Mouse (Mus musculus) liver, embryonic 11.5 days (tissue): ENCODE results near the gene Olfr943. TPM values are rescaled to one million over a fixed set of nuclear protein-coding genes. Genes with fewer than 3 reads are reported as not detected.

Experiments
- ATAC-seq: fragments of 200-750 bp; cut with Nextera tagmentation; replicated peaks from 2 replicates; pipeline ENCODE4 v1.8.0; 2017; ENCODE audit warnings: moderate number of reproducible peaks, mild to moderate bottlenecking, moderate TSS enrichment, moderate library complexity; ENCODE audit not compliant: low FRiP score
- DNase-seq: peaks from one replicate; pipeline ENCODE4 v3.0.0-alpha.2; 2017; ENCODE audit warnings: low spot score
- H3K27ac ChIP-seq: fragments of 300-500 bp; sonication (generic); 2 replicates; pipeline ENCODE4 v1.5.1; 2014; ENCODE audit warnings: mild to moderate bottlenecking, low read depth, low read length, control low read depth
- H3K27me3 ChIP-seq: fragments of 300-500 bp; sonication (generic); replicated peaks from 2 replicates; pipeline ENCODE4 v1.6.1; 2014; ENCODE audit warnings: low read length, mixed read lengths; ENCODE audit not compliant: control insufficient read depth, insufficient read depth
- H3K36me3 ChIP-seq: fragments of 300-500 bp; sonication (generic); 2 replicates; pipeline ENCODE4 v1.6.1; 2014; ENCODE audit warnings: mild to moderate bottlenecking, low read length, moderate library complexity, mixed read lengths; ENCODE audit not compliant: control insufficient read depth, insufficient read depth
- H3K4me1 ChIP-seq: fragments of 300-500 bp; sonication (generic); replicated peaks from 2 replicates; pipeline ENCODE4 v1.6.1; 2014; ENCODE audit warnings: low read length, mixed read lengths; ENCODE audit not compliant: control insufficient read depth, insufficient read depth
- H3K4me2 ChIP-seq: fragments of 300-500 bp; sonication (generic); 2 replicates; pipeline ENCODE4 v1.6.1; 2014; ENCODE audit warnings: mild to moderate bottlenecking, control low read depth, moderate library complexity
- H3K4me3 ChIP-seq: fragments of 300-500 bp; sonication (generic); 2 replicates; pipeline ENCODE4 v1.5.1; 2014; ENCODE audit warnings: low read depth, low read length, control low read depth
- H3K9ac ChIP-seq: fragments of 300-500 bp; sonication (generic); 2 replicates; pipeline ENCODE4 v1.6.1; 2014; ENCODE audit warnings: low read depth, low read length, control low read depth
- H3K9me3 ChIP-seq: fragments of 300-500 bp; sonication (generic); 2 replicates; pipeline ENCODE4 v1.6.1; 2016; ENCODE audit warnings: low read length, inconsistent platforms, mixed read lengths; ENCODE audit not compliant: control insufficient read depth
- WGBS: fragments of 180-500 bp; shearing (Covaris S2); extraction: QIAGEN DNeasy Blood & Tissue Kit; methylation state at CpG from one replicate; pipeline ENCODE4 v1.1.7; 2014; 5-methylcytosine and 5-hydroxymethylcytosine counted together
- polyA plus RNA-seq: library from polyadenylated mRNA; unstranded; fragments of >200 nt; fragmentation: Nextera tagmentation; extraction: Ambion mirVana; gene quantifications from 2 replicates; pipeline ENCODE4 v1.2.1, GENCODE M21; 2014

The Olfr943 gene
- polyA plus RNA-seq = not detected in 2 replicates

DNA sequence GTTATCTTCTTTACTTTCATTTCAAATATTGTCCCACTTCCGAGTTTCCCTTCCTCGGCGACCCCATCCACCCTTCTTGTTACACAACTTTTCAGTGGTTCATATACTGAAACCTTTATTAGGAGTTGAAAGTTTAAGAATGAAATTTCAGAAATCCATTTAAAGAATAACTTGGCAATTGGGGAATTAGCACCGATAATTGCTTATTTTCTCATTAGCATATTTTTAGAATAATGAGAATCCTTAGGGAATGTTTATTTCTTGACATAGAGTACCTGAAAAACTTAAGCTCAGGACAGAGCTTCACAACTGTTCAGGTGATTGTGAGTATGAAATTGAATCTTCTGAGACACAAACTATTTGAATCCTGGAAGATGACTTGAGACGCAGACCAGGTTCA lies at the start of gene Olfr943:
Olfr943 (plus strand) TSS at position 301 of the 400 bp plus-strand sequence.
- WGBS = 86% methylated on average over 5 of the region's 5 CpGs
- H3K4me3 ChIP-seq = no peak within 1 kb of the TSS

DNA sequence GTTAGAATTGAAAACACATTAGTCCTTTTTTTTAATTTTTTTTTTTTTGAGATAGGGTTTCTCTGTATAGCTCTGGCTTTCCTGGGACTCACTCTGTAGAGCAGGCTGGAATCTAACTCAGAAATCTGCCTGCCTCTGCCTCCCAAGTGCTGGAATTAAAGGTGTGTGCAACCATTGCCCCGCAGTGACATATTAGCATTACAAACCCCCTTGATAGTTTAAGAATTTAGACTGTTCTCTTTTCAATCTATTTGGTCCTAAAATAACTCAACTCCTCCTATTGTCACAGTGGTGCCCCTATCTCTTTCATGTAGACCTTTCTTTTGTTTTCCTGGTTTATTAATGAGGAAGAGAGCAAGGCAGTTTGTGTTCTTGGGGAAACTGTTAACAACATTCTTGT lies 38.8 kb upstream of the Olfr943 start:
- WGBS = 68% methylated on average over 1 of the region's 1 CpGs
- Histone ChIP-seq H3K4me2 (no peak overlapping the region), H3K36me3 (no peaks in the 10 kb centered on the region), H3K4me1 (no peaks in the 10 kb centered on the region), H3K4me3 (no peak overlapping the region), H3K9ac (no peak overlapping the region), H3K27me3 (no peaks in the 10 kb centered on the region), H3K27ac (no peak overlapping the region), H3K9me3 (no peaks in the 10 kb centered on the region)
- ATAC-seq (no peak), DNase-seq (no peak)

More for the DNA sequence above, at the start of gene Olfr943:
- Histone ChIP-seq H3K4me1 (no peaks in the 10 kb centered on the region), H3K27ac (no peak within 1 kb of the TSS), H3K9ac (no peak within 1 kb of the TSS), H3K4me2 (no peak within 1 kb of the TSS), H3K9me3 (no peaks in the 10 kb centered on the region; the same call in 1 of the 2 replicates), H3K27me3 (no peaks in the 10 kb centered on the region), H3K36me3 (no peaks in the 10 kb centered on the region)
- ATAC-seq (no peak), DNase-seq (no peak)

- Histone ChIP-seq H3K4me3 (no peak within 1 kb of the TSS), H3K27me3 (no peaks in the 10 kb centered on the region), H3K36me3 (no peaks in the 10 kb centered on the region), H3K4me2 (no peak within 1 kb of the TSS), H3K9ac (no peak within 1 kb of the TSS), H3K9me3 (no peaks in the 10 kb centered on the region), H3K27ac (no peak within 1 kb of the TSS), H3K4me1 (no peaks in the 10 kb centered on the region)
- ATAC-seq (no peak), DNase-seq (no peak)
Measured at GRCm38 (mm10) chr9:39127831-39128230, 38.3 kb upstream of the Olfr943 start, which contains the start of gene Olfr27. TSS of gene Olfr27 (plus strand) at chr9:39128131.

- DNase-seq = no peak
- Histone ChIP-seq H3K4me1 (no peaks in the 10 kb centered on the region), H3K27ac (no peak overlapping the region), H3K9ac (no peak overlapping the region), H3K4me3 (no peak overlapping the region), H3K4me2 (no peak overlapping the region), H3K36me3 (no peaks in the 10 kb centered on the region), H3K27me3 (no peaks in the 10 kb centered on the region), H3K9me3 (no peaks in the 10 kb centered on the region)
- no peak for ATAC-seq
- WGBS = 57% methylated on average over 1 of the region's 1 CpGs
Measured at GRCm38 (mm10) chr9:39152401-39152800, 13.7 kb upstream of the Olfr943 start.

DNA sequence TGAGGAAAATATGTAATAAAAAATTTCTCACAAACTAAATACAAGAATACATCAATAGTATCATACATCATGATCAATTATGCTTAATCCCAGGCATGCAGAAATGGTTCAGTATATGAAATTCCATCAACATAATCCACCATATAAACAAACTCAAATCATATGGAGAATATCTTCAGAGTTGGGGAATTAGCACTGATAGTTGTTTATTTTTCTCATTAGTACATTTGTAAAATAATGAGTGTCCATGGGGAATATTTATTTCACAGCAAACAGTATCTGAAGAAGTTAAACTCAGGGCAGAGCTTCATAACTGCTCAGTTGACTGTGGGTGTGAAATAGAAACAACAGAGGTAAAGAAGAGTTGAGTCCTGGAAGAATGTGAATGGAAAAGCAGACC lies 35.5 kb downstream of the Olfr943 start, which contains the start of gene Olfr944:
Olfr944 (plus strand) TSS at position 301 of the 400 bp plus-strand sequence.
- H3K27ac ChIP-seq = no peak within 1 kb of the TSS
- no peak for DNase-seq
- no peak within 1 kb of the TSS for H3K4me2 ChIP-seq
- no peaks in the 10 kb centered on the region for H3K9me3 ChIP-seq
- H3K4me3 ChIP-seq = no peak within 1 kb of the TSS
- H3K4me1 ChIP-seq = no peaks in the 10 kb centered on the region
- no peak for ATAC-seq
- no peak within 1 kb of the TSS for H3K9ac ChIP-seq
- no peaks in the 10 kb centered on the region for H3K27me3 ChIP-seq
- no peaks in the 10 kb centered on the region for H3K36me3 ChIP-seq

Other genes with a start within 250 kb of the Olfr943 start
- not detected in 2 replicates for gene Olfr930, start 236.5 kb upstream of the Olfr943 start, polyA plus RNA-seq
- not detected in 2 replicates for gene Olfr933, start 194.0 kb upstream of the Olfr943 start, polyA plus RNA-seq
- gene Olfr934, start 178.0 kb upstream of the Olfr943 start, polyA plus RNA-seq = not detected in 2 replicates
- not detected in 2 replicates for gene Olfr935, start 166.6 kb upstream of the Olfr943 start, polyA plus RNA-seq
- not detected in 2 replicates for gene Olfr146, start 142.9 kb upstream of the Olfr943 start, polyA plus RNA-seq
- gene Olfr937, start 101.4 kb upstream of the Olfr943 start, polyA plus RNA-seq = not detected in 2 replicates
- not detected in 2 replicates for gene Olfr938, start 87.4 kb upstream of the Olfr943 start, polyA plus RNA-seq
- gene Olfr27, start 38.2 kb upstream of the Olfr943 start, polyA plus RNA-seq = not detected in 2 replicates
- not detected in 2 replicates for gene Olfr944, start 35.6 kb downstream of the Olfr943 start, polyA plus RNA-seq
- gene Olfr1537, start 83.7 kb downstream of the Olfr943 start, polyA plus RNA-seq = not detected in 2 replicates
- gene Olfr945, start 110.5 kb downstream of the Olfr943 start, polyA plus RNA-seq = not detected in 2 replicates
- gene Olfr948, start 159.7 kb downstream of the Olfr943 start, polyA plus RNA-seq = not detected in 2 replicates
- not detected in 2 replicates for gene Olfr951, start 221.1 kb downstream of the Olfr943 start, polyA plus RNA-seq